Mouse (Mus musculus): ENCODE measurements around the gene Nkx1-1.

The Nkx1-1 gene

DNA sequence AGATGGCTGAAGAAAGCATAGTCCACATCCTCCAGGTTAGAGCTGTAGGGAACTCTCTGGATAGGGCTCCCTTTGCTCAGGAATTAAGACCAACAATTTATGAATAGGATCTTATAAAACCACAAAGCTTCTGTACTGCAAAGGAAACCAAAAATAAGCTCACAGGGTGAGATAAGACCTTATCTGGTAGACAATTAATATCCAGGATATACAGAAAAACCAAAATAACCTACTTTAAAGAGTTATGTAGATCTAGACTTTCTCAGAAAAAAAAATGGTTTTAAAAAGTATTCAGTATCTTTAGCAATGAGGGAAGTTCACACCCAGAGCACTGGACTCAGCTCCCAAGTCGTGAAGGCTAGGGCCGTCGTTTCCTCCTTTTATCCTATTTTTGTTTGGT is 13.5 kb downstream of the Nkx1-1 start:
- no peak for DNase-seq (ENCODE audit: low spot score in 2 of 2)

GRCm38 (mm10) chr5:33400819-33401218 is 33.0 kb downstream of the Nkx1-1 start:
- no peak for DNase-seq (ENCODE audit: low spot score in 2 of 2)

- no peak for DNase-seq (ENCODE audit: low spot score in 2 of 2)
Measured at GRCm38 (mm10) chr5:33396828-33397227, 36.9 kb downstream of the Nkx1-1 start.

DNA sequence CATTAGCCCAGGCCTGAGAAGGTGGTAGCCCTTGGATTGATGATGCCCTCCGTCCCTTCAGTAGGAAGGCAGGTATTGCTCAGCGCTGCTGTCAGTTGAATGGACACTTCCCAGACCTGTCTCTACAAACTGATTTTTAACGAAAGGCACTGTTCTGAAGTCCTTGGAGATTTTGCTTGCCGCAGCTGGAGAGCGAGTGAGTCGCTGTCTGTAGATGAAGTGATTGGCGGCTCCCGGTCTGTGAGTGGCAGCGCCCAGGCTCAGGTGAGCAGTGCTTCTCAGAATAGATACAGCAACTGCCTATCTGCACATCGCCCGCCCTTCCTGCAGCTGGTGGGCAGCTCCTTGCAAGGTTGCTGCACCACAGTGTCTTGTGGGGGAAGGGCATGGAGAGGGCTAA is 38.1 kb downstream of the Nkx1-1 start:
- no peak for DNase-seq (ENCODE audit: low spot score in 2 of 2)

GRCm38 (mm10) chr5:33393803-33394202 is 40.0 kb downstream of the Nkx1-1 start:
- DNase-seq (ENCODE audit: low spot score in 2 of 2), result peak; percentile 68 to 80

DNA sequence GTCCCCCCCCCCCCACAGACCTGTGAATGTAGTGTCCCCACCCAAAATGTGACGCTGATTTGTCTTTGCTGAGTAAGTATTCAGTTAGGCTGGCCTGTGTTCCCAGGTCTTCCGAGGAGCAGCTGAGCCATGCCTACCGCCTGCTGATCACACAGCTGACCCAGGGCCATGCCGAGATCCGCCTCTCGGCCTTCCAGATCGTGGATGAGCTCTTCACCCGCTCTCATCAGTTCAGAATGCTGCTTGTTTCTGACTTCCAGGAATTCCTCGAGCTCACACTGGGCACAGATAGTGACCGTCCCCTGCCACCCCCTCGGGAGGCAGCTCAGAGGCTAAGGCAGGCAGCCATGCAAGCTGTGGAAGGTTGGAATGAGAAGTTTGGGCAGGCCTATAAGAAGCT is 46.2 kb downstream of the Nkx1-1 start:
- no peak for DNase-seq (ENCODE audit: low spot score in 2 of 2)
